Mouse (Mus musculus): ENCODE data around the gene Creg2. TPM values are rescaled to one million over a fixed set of nuclear protein-coding genes. Genes with fewer than 3 reads are reported as not detected.

Gene Creg2
- polyA plus RNA-seq, 1 experiment, result not detected

GRCm38 (mm10) chr1:39623106-39623505 lies 28.2 kb downstream of the Creg2 start:
- Histone ChIP-seq H3K79me2 (ENCODE audit: control insufficient read depth, insufficient read depth) (no peaks in the 10 kb centered on the region), H3K4me3 (no peak overlapping the region), H3K4me2 (ENCODE audit: low read depth) (no peak overlapping the region), H3K27me3 (ENCODE audit: control insufficient read depth, insufficient read depth, insufficient read length) (no peaks in the 10 kb centered on the region), H3ac (ENCODE audit: control insufficient read depth, insufficient read length) (no peak overlapping the region), H3K36me3 (ENCODE audit: control insufficient read depth, insufficient read depth) (no peaks in the 10 kb centered on the region)
- TF ChIP-seq POLR2AphosphoS2 (IDR thresholded peaks at IDR 0.05; ENCODE audit: insufficient read length, low read depth) (no peak), MAX (IDR thresholded peaks at IDR 0.05; ENCODE audit: low read depth) (no peak), REST (IDR thresholded peaks at IDR 0.05; ENCODE audit: insufficient read depth, insufficient read length) (no peak), SRF (IDR thresholded peaks at IDR 0.05; ENCODE audit: control insufficient read depth, insufficient read length, low read depth) (no peak), E2F4 (IDR thresholded peaks at IDR 0.05; ENCODE audit: insufficient read depth) (no peak), CEBPB (IDR thresholded peaks at IDR 0.05; ENCODE audit: insufficient read depth, poor library complexity, severe bottlenecking) (no peak), TCF3 (IDR thresholded peaks at IDR 0.05; ENCODE audit: insufficient read length, low read depth) (no peak), MYOD1 (IDR thresholded peaks at IDR 0.05; ENCODE audit: control insufficient read depth in 1 of 3, insufficient read length in 2 of 3, low read depth in 2 of 3) (no peak), MYOG (IDR thresholded peaks at IDR 0.05; ENCODE audit: control insufficient read depth in 1 of 3, insufficient read depth in 1 of 3, insufficient read length in 2 of 3, low read depth in 2 of 3) (no peak), TCF12 (IDR thresholded peaks at IDR 0.05; ENCODE audit: insufficient read depth, poor library complexity, severe bottlenecking) (no peak), USF1 (IDR thresholded peaks at IDR 0.05; ENCODE audit: low read depth) (no peak), POLR2A (IDR thresholded peaks at IDR 0.05; ENCODE audit: insufficient read length, low read depth) (no peak)

GRCm38 (mm10) chr1:39618524-39618923 lies 32.8 kb downstream of the Creg2 start:
- Histone ChIP-seq H3K4me2 (ENCODE audit: low read depth) (no peak overlapping the region), H3K36me3 (ENCODE audit: control insufficient read depth, insufficient read depth) (no peaks in the 10 kb centered on the region), H3ac (ENCODE audit: control insufficient read depth, insufficient read length) (no peak overlapping the region), H3K27me3 (ENCODE audit: control insufficient read depth, insufficient read depth, insufficient read length) (no peaks in the 10 kb centered on the region), H3K4me3 (no peak overlapping the region), H3K79me2 (ENCODE audit: control insufficient read depth, insufficient read depth) (no peaks in the 10 kb centered on the region)
- TF ChIP-seq POLR2AphosphoS2 (IDR thresholded peaks at IDR 0.05; ENCODE audit: insufficient read length, low read depth) (no peak), MYOD1 (IDR thresholded peaks at IDR 0.05; ENCODE audit: control insufficient read depth in 1 of 3, insufficient read length in 2 of 3, low read depth in 2 of 3) (no peak), POLR2A (IDR thresholded peaks at IDR 0.05; ENCODE audit: insufficient read length, low read depth) (no peak), E2F4 (IDR thresholded peaks at IDR 0.05; ENCODE audit: insufficient read depth) (no peak), TCF3 (IDR thresholded peaks at IDR 0.05; ENCODE audit: insufficient read length, low read depth) (no peak), REST (IDR thresholded peaks at IDR 0.05; ENCODE audit: insufficient read depth, insufficient read length) (no peak), SRF (IDR thresholded peaks at IDR 0.05; ENCODE audit: control insufficient read depth, insufficient read length, low read depth) (no peak), MYOG (IDR thresholded peaks at IDR 0.05; ENCODE audit: control insufficient read depth in 1 of 3, insufficient read depth in 1 of 3, insufficient read length in 2 of 3, low read depth in 2 of 3) (no peak), MAX (IDR thresholded peaks at IDR 0.05; ENCODE audit: low read depth) (no peak), USF1 (IDR thresholded peaks at IDR 0.05; ENCODE audit: low read depth) (no peak)

- Histone ChIP-seq H3K36me3 (ENCODE audit: control insufficient read depth, insufficient read depth) (no peaks in the 10 kb centered on the region), H3K79me2 (ENCODE audit: control insufficient read depth, insufficient read depth) (no peaks in the 10 kb centered on the region), H3K4me3 (no peak overlapping the region), H3K27me3 (ENCODE audit: control insufficient read depth, insufficient read depth, insufficient read length) (no peaks in the 10 kb centered on the region), H3ac (ENCODE audit: control insufficient read depth, insufficient read length) (no peak overlapping the region), H3K4me2 (ENCODE audit: low read depth) (no peak overlapping the region)
- no peak for TF ChIP-seq MAX (IDR thresholded peaks at IDR 0.05; ENCODE audit: low read depth)
- no peak for TF ChIP-seq TCF3 (IDR thresholded peaks at IDR 0.05; ENCODE audit: insufficient read length, low read depth)
- TF ChIP-seq TCF12 (IDR thresholded peaks at IDR 0.05; ENCODE audit: insufficient read depth, poor library complexity, severe bottlenecking), result no peak
- no peak for TF ChIP-seq MYOD1 (IDR thresholded peaks at IDR 0.05; ENCODE audit: control insufficient read depth in 1 of 3, insufficient read length in 2 of 3, low read depth in 2 of 3)
- no peak for TF ChIP-seq POLR2A (IDR thresholded peaks at IDR 0.05; ENCODE audit: insufficient read length, low read depth)
- no peak for TF ChIP-seq SRF (IDR thresholded peaks at IDR 0.05; ENCODE audit: control insufficient read depth, insufficient read length, low read depth)
- no peak for TF ChIP-seq REST (IDR thresholded peaks at IDR 0.05; ENCODE audit: insufficient read depth, insufficient read length)
- TF ChIP-seq POLR2AphosphoS2 (IDR thresholded peaks at IDR 0.05; ENCODE audit: insufficient read length, low read depth), result no peak
Observed at GRCm38 (mm10) chr1:39615526-39615925, 35.7 kb downstream of the Creg2 start.

- Histone ChIP-seq H3K36me3 (ENCODE audit: control insufficient read depth, insufficient read depth) (no peaks in the 10 kb centered on the region), H3K79me2 (ENCODE audit: control insufficient read depth, insufficient read depth) (no peaks in the 10 kb centered on the region), H3K27me3 (ENCODE audit: control insufficient read depth, insufficient read depth, insufficient read length) (no peaks in the 10 kb centered on the region), H3K4me3 (no peak overlapping the region), H3K4me2 (ENCODE audit: low read depth) (peak overlapping the region; percentile 38), H3ac (ENCODE audit: control insufficient read depth, insufficient read length) (no peak overlapping the region)
- TF ChIP-seq TCF12 (IDR thresholded peaks at IDR 0.05; ENCODE audit: insufficient read depth, poor library complexity, severe bottlenecking), result no peak
- no peak for TF ChIP-seq REST (IDR thresholded peaks at IDR 0.05; ENCODE audit: insufficient read depth, insufficient read length)
- TF ChIP-seq POLR2AphosphoS2 (IDR thresholded peaks at IDR 0.05; ENCODE audit: insufficient read length, low read depth), result no peak
- no peak for TF ChIP-seq TCF3 (IDR thresholded peaks at IDR 0.05; ENCODE audit: insufficient read length, low read depth)
- no peak for TF ChIP-seq USF1 (IDR thresholded peaks at IDR 0.05; ENCODE audit: low read depth)
- TF ChIP-seq E2F4 (IDR thresholded peaks at IDR 0.05; ENCODE audit: insufficient read depth), result no peak
- TF ChIP-seq MYOG (IDR thresholded peaks at IDR 0.05; ENCODE audit: control insufficient read depth in 1 of 3, insufficient read depth in 1 of 3, insufficient read length in 2 of 3, low read depth in 2 of 3), result no peak
- TF ChIP-seq SRF (IDR thresholded peaks at IDR 0.05; ENCODE audit: control insufficient read depth, insufficient read length, low read depth), result no peak
- no peak for TF ChIP-seq MYOD1 (IDR thresholded peaks at IDR 0.05; ENCODE audit: control insufficient read depth in 1 of 3, insufficient read length in 2 of 3, low read depth in 2 of 3)
- TF ChIP-seq MAX (IDR thresholded peaks at IDR 0.05; ENCODE audit: low read depth), result no peak
- no peak for TF ChIP-seq CEBPB (IDR thresholded peaks at IDR 0.05; ENCODE audit: insufficient read depth, poor library complexity, severe bottlenecking)
- no peak for TF ChIP-seq POLR2A (IDR thresholded peaks at IDR 0.05; ENCODE audit: insufficient read length, low read depth)
Observed at GRCm38 (mm10) chr1:39614462-39615279, 36.6 kb downstream of the Creg2 start.
